In the genomic region with DNA sequence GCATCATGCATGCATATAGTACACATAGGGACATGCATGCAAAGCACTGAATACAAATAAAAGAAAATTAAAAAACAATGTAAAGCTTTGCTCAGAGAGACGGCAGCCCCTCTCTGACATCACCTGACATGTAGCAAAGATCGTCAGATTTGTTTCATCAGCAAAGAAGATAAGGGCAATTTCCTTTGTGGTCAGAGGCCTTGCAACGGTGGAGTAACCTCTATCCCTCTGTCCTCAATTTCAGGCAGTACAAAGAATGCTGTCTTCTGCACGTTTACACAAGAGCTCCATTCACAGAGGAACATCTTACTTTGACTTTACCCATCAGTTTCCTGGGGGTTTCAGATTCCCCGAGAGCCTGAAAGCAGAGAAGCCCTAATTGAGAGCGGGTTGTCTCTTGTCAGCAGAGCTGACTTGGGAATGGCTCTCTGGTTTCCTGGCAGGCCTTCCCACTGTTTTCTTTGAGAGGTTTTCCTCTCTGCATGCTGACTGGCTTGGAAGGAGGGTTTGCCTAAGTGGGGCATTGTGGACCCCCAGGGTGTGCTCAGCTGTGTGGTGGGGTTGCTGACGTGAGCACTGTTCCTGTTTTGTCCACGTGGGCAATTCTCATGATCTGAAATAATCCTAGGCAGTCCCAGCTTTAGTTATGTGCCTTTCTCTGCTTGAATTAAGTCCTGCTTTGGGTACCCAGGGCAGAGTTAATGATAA, we compare ENCODE assay signal across 13 mouse cellular contexts.
DNase-seq lines count a peak whose midpoint lies in the region; ATAC-seq and TF ChIP-seq lines count a peak whose summit lies in the region.
"Had no signal": no experiment of that assay in that cellular context is flagged by ENCODE, and none has a peak within 500 bp of the region (broad histone marks: within the 10 kb centered on the region; RNA-seq: fewer than 3 reads in every experiment).

No protein-coding gene starts in this region.

- ATAC-seq in hindbrain, postnatal 0 days, result peak; percentile 67

- TF ChIP-seq CTCF in hindbrain, postnatal 0 days (IDR thresholded peaks at IDR 0.05; ENCODE audit: low read depth), result no peak

- 26% methylated on average over 8 of the region's 8 CpGs for WGBS in hindbrain, postnatal 0 days

- H3K36me3 ChIP-seq in hindbrain, postnatal 0 days (ENCODE audit: insufficient read depth, low read length), result no peaks in the 10 kb centered on the region

- peak overlapping the region; percentile 41; the same call in 1 of the 2 replicates for H3K27ac ChIP-seq in hindbrain, postnatal 0 days
- H3K27ac ChIP-seq: heart, adult 2 months; layer of hippocampus, adult 2 months; limb, embryonic 12.5 days; lung, embryonic 15.5 days had no signal

- no peaks in the 10 kb centered on the region for H3K9me3 ChIP-seq in hindbrain, postnatal 0 days (ENCODE audit: low read length)
- H3K9me3 ChIP-seq: limb, embryonic 12.5 days; lung, embryonic 15.5 days had no signal

- H3K4me3 ChIP-seq in hindbrain, postnatal 0 days (ENCODE audit: low read length), result no peak overlapping the region
- H3K4me3 ChIP-seq: heart, adult 2 months; layer of hippocampus, adult 2 months; limb, embryonic 12.5 days; lung, embryonic 15.5 days; myocyte had no signal

- H3K4me1 ChIP-seq in hindbrain, postnatal 0 days (ENCODE audit: insufficient read depth, low read length), result no peaks in the 10 kb centered on the region
- H3K4me1 ChIP-seq: lung, embryonic 15.5 days had no signal

- no peak overlapping the region for H3K4me2 ChIP-seq in hindbrain, postnatal 0 days (ENCODE audit: low read depth, low read length)
- H3K4me2 ChIP-seq: limb, embryonic 12.5 days; lung, embryonic 15.5 days had no signal

- peak; percentile 41 to 46 for DNase-seq in cerebellum, postnatal 14 days
- no peak for DNase-seq in cerebellum, adult 9-11 months
- peak; percentile 70 for DNase-seq in 416B (ENCODE audit: low read depth)
- DNase-seq in embryo, embryonic 11 days, result peak; percentile 31
- DNase-seq in hindbrain, postnatal 0 days (ENCODE audit: low spot score), result peak; percentile 41
- no peak for DNase-seq in Muller cell, postnatal 12 days (ENCODE audit: inconsistent ontology term)
- no peak for DNase-seq in layer of hippocampus, adult 8-10 months (ENCODE audit: low spot score in 2 of 2)
- DNase-seq in ovary, postnatal 14 days (ENCODE audit: low spot score), result no peak
- DNase-seq: heart, adult 2 months had no signal

- H3K9ac ChIP-seq in hindbrain, postnatal 0 days (replicated peaks; ENCODE audit: low read length), result no peak overlapping the region
- H3K9ac ChIP-seq: limb, embryonic 12.5 days; lung, embryonic 15.5 days had no signal

- no peaks in the 10 kb centered on the region for H3K27me3 ChIP-seq in hindbrain, postnatal 0 days (ENCODE audit: insufficient read depth, low read length)
- H3K27me3 ChIP-seq: limb, embryonic 12.5 days; lung, embryonic 15.5 days had no signal

Comparison
In these comparisons a context has a peak if more than half of its experiments do, and no peak if none do; other contexts are left out.
1. DNase-seq: peak in cerebellum, postnatal 14 days (2 of 2), 416B (single experiment), embryo, embryonic 11 days (single experiment) and hindbrain, postnatal 0 days (single experiment); none in cerebellum, adult 9-11 months (single experiment), Muller cell, postnatal 12 days (single experiment), layer of hippocampus, adult 8-10 months (0 of 2) and ovary, postnatal 14 days (single experiment).